Mouse (Mus musculus) G1E-ER4 (cell line): ENCODE measurements around the gene Spata1. TPM values are rescaled to one million over a fixed set of nuclear protein-coding genes. Genes with fewer than 3 reads are reported as not detected.

Experiments used
- GATA1 ChIP-seq: IDR thresholded peaks from one replicate; pipeline ENCODE4 v1.8.0; 2012; ENCODE audit warnings: low read length, inconsistent platforms
- polyA plus RNA-seq: library from polyadenylated mRNA; stranded (reverse); fragments of >175 nt; gene quantifications from 2 replicates; pipeline ENCODE4 v1.2.3, GENCODE M21; 2012

The Spata1 gene
- polyA plus RNA-seq, 1 experiment: 1.2 TPM

DNA sequence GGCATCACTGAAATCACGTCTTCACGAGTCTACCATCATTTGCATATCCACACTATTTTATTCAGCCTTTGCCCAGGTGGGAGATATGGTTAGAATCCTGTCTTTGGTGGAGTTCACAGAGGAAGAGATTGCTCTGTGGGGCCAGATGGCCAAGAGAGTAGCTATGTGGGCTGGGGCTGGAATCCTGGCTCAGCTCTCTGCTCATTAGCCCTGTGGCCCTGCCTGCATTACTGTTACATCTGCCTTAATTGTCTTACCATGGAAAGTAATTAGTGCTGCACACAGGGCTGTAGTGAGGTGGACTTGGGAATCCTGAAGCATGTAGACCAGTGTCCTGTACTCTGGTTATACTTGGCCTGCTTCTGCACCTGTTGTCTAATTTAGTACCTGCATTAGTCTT is 87.5 kb downstream of the Spata1 start:
- TF ChIP-seq GATA1: no peak

GRCm38 (mm10) chr3:146410114-146410513 is 89.4 kb downstream of the Spata1 start:
- TF ChIP-seq GATA1: no peak

Other genes starting within 250 kb of the Spata1 start
- 31.2 and 40.4 TPM in 2 replicates for gene Ssx2ip, start 95.1 kb downstream of the Spata1 start, polyA plus RNA-seq
- 20.2 and 22.2 TPM in 2 replicates for gene Ctbs, start 50.0 kb downstream of the Spata1 start, polyA plus RNA-seq
- gene Gng5, start 54 bp upstream of the Spata1 start, polyA plus RNA-seq: 339 and 472 TPM in 2 replicates
- 30.5 and 47.7 TPM in 2 replicates for gene Rpf1, start 21.7 kb upstream of the Spata1 start, polyA plus RNA-seq
- gene Uox, start 70.7 kb upstream of the Spata1 start, polyA plus RNA-seq: not detected in 2 replicates
- not detected in 2 replicates for gene Dnase2b, start 115.8 kb upstream of the Spata1 start, polyA plus RNA-seq
- 0.05 TPM in 1 of 2 replicates, not detected in the other for gene 4930503B20Rik, start 151.6 kb upstream of the Spata1 start, polyA plus RNA-seq
- 0.11 and 0.56 TPM in 2 replicates for gene Samd13, start 185.8 kb upstream of the Spata1 start, polyA plus RNA-seq